Mouse (Mus musculus): ENCODE data around the gene Cysltr1. TPM values are rescaled to one million over a fixed set of nuclear protein-coding genes. Genes with fewer than 3 reads are reported as not detected.

The Cysltr1 gene
- polyA plus RNA-seq (2012; rRNA removed): 0.28 and 0.36 TPM in 2 replicates

DNA sequence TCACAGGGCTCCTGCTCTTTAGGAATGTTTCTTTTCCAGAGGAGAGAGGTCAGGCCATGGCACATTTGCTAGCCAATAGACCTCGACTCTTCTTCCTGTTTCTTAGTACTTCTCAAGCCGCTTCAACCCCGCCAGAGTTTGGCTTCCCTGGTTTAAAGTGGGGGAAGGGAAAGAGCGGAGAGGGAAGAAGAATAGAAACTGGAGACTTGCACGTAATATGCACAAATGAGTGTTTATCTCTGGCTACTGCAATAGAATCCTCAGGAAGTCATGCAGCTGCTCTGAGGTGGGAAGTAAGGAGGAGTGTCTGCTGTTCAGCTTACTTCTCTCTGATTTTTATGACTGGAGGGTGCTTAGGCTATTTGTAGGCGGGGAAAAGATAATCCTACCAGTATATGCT lies at the start of gene Cysltr1:
Cysltr1 (minus strand) TSS at position 294 of the 400 bp plus-strand sequence.
- TF ChIP-seq CTCF (IDR thresholded peaks at IDR 0.05; ENCODE audit: borderline replicate concordance, extremely low read depth, insufficient read depth, insufficient read length) (no peak), POLR2A (IDR thresholded peaks at IDR 0.05; ENCODE audit: borderline replicate concordance, extremely low read depth, insufficient read depth, insufficient read length, poor library complexity, severe bottlenecking) (no peak)

DNA sequence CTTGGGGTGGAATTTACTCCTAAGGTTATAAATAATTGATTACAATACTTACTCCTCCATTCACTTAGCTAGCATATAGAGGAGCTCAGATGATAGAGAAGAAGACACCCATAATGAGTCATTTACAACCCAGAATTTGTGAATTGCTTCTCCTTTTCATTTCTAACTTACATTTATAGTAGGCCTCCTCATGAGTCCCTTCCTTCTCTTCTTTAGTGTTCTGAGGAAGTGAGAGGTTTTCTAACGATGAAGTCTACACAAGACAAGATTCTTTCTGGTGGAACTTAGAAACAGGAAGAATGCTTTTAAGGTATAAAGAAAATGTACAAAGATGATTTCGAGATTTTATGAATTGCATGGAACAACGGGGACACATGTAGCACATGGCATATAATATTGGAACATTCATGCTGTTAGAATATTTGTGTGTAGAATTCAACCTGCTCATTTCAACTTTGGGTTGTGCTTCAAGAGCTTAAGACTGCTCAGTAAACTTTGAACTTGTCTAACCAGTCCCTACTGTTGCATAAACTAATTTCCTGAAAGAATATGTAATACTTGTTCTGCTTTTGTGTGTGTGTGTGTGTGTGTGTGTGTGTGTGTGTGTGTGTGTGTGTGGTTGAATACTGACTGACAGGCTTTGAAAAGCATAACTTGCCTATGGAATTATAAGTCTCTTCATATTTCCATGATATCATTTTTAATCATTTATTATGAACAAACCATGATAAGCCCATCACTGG lies 31.5 kb upstream of the Cysltr1 start:
- no peak for TF ChIP-seq POLR2A (IDR thresholded peaks at IDR 0.05; ENCODE audit: borderline replicate concordance, extremely low read depth, insufficient read depth, insufficient read length, poor library complexity, severe bottlenecking)
- no peak for DNase-seq (ENCODE audit: low read depth)

More for the DNA sequence above, at the start of gene Cysltr1:
- peak; percentile 3 for DNase-seq (ENCODE audit: low read depth)

DNA sequence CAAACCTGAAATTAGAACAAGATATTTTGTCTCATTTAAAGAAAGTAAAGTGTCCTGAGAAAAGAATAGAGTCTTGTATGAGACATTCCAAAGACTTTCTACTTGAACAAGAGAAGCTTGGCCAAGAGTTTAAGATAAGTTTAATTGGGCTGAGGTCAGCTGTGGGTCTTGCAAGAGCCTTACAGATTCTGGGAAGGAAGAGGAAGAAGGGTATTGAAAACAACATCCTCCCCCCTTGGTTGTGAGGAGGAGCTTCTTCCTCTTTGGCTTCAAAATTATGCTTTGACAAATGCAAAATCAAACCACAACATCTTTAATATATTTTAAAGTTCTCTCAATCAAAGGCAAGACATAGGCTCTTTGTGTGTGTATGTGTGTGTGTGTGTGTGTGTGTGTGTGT lies 30.1 kb upstream of the Cysltr1 start:
- no peak for TF ChIP-seq POLR2A (IDR thresholded peaks at IDR 0.05; ENCODE audit: borderline replicate concordance, extremely low read depth, insufficient read depth, insufficient read length, poor library complexity, severe bottlenecking)
- TF ChIP-seq CTCF (IDR thresholded peaks at IDR 0.05; ENCODE audit: borderline replicate concordance, extremely low read depth, insufficient read depth, insufficient read length): no peak
- no peak for DNase-seq (ENCODE audit: low read depth)

DNA sequence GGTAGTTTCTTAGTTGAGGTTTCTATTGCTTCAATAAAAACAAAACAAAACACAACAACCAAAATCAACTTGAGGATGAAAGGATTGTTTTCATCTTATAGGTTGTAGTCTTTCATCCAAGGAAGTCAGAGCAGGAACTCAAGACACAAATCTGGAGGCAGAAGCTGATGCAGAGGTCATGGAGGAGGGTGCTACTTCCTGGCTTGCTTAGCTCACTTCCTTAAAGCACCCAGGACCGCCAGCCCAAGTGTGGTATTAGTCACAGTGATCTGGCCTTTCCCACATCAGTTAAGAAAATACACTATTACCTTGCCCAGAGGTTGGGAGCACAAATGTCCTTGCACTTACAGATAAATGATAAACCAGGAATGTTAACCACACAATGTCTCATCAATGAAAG lies 25.0 kb upstream of the Cysltr1 start:
- TF ChIP-seq POLR2A (IDR thresholded peaks at IDR 0.05; ENCODE audit: borderline replicate concordance, extremely low read depth, insufficient read depth, insufficient read length, poor library complexity, severe bottlenecking) (no peak), CTCF (IDR thresholded peaks at IDR 0.05; ENCODE audit: borderline replicate concordance, extremely low read depth, insufficient read depth, insufficient read length) (no peak)
- DNase-seq (ENCODE audit: low read depth): no peak

DNA sequence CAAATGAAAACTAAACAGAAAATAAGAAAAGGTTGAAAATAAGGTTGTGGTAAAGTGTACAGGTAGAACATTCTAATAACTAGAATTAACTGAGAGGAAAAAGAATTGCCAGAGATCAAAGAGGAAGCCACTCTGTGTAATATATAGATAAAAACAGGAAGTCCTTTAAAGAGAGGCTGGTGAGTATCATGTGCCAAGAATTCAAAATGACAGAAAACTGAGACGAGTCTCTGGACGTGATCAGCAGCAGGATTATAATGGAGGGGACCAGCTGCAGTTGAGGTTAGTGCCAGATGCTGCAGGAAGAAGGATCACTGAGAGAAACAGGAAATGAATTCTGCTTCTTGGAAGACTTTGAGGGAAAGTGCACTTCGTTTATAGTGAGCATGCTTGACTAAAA lies 20.2 kb upstream of the Cysltr1 start:
- TF ChIP-seq CTCF (IDR thresholded peaks at IDR 0.05; ENCODE audit: borderline replicate concordance, extremely low read depth, insufficient read depth, insufficient read length) (no peak), POLR2A (IDR thresholded peaks at IDR 0.05; ENCODE audit: borderline replicate concordance, extremely low read depth, insufficient read depth, insufficient read length, poor library complexity, severe bottlenecking) (no peak)
- peak; percentile 0 for DNase-seq (ENCODE audit: low read depth)

DNA sequence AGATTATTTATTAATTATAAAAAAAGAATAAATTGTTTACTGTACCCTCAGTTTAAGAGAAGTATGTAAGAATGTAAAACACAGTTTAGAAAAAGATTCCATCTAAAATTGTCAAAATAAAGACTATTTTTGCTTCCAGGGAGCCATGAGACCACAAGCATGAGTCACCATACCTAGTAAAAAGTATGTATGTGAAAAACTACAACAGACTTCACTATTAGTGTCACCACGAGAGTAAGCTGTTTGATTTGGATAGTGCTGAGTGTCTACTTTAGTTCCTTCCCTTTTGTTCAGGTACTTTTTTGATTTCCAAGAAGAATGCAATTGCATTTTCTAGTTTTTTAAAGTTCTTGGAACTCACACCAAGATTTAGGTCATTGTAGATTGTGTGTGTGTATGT lies 19.0 kb upstream of the Cysltr1 start:
- no peak for DNase-seq (ENCODE audit: low read depth)
- TF ChIP-seq CTCF (IDR thresholded peaks at IDR 0.05; ENCODE audit: borderline replicate concordance, extremely low read depth, insufficient read depth, insufficient read length) (no peak), POLR2A (IDR thresholded peaks at IDR 0.05; ENCODE audit: borderline replicate concordance, extremely low read depth, insufficient read depth, insufficient read length, poor library complexity, severe bottlenecking) (no peak)

DNA sequence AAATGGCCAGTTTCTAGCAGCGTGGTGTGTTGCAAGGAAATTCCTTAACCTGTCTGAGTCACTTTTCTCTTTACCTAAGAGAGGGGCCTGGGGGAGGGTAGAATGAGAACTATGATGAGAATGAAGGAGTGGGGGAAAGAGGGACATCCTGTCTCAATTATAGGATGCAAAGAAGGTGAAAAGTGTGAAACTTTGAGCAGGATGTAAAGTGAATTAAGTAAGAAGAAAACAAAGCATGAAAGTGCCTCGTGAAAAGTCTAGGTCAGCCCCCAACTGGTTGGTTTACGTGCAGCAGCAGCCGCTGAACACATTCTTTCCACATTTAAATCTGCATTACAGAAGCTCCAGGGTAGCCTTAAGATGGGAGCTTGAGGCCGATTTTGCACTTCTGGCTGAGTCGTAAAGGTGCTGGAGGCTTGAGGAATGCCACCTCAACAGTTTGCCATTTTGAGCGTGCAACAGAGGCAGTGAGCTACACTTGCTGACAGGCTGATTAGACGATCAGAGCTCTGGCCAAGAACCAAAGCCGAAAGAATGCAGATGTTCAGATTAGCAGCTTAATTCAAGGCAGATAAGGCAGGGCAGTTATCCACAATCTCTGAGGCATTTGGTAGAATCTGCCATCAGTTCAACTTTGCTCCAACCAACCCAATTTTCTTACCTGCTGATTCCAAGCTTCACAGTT lies 763 bp downstream of the Cysltr1 start:
- TF ChIP-seq CTCF (IDR thresholded peaks at IDR 0.05; ENCODE audit: borderline replicate concordance, extremely low read depth, insufficient read depth, insufficient read length) (no peak), POLR2A (IDR thresholded peaks at IDR 0.05; ENCODE audit: borderline replicate concordance, extremely low read depth, insufficient read depth, insufficient read length, poor library complexity, severe bottlenecking) (no peak)
- peak; percentile 1 for DNase-seq (ENCODE audit: low read depth)

DNA sequence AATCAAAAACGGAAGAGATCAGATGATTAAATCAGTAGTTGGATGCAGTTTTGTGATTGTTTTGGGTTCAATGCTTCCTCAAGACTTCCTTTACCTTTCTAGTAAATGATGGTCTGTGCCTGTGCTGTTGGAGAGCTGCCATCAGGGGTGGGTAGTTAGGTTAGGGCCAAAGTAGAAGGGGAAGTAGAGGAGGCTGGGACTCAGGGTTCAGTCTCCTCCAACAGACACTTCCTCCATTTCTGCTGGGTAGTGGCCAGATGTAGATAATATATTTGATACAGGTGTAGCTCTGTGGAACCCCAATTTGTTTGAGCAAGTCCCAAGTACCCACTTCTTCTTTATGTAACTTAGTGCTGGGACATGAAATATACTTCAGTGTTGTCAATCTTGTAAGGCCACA lies 7.6 kb downstream of the Cysltr1 start:
- TF ChIP-seq CTCF (IDR thresholded peaks at IDR 0.05; ENCODE audit: borderline replicate concordance, extremely low read depth, insufficient read depth, insufficient read length): no peak
- TF ChIP-seq POLR2A (IDR thresholded peaks at IDR 0.05; ENCODE audit: borderline replicate concordance, extremely low read depth, insufficient read depth, insufficient read length, poor library complexity, severe bottlenecking): no peak
- DNase-seq (ENCODE audit: low read depth): no peak

DNA sequence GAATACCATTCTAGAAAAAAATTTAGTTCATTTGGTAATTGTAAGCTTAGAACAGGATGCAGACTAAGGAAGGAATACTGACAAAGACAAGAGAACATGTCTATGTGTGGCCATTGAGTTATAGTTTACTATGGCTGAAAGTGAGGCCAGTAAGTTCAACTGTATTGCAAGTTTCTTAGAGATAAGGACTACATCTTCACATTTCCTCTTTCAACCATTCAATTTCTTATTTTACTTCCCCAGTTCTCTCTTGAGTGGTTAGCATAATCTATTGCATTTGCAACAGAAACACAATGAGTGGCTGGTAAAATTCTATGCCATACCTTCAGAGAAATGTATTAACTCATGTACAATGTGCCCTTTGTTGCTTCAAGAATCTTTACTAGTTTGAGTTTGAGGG lies 9.6 kb downstream of the Cysltr1 start:
- no peak for TF ChIP-seq CTCF (IDR thresholded peaks at IDR 0.05; ENCODE audit: borderline replicate concordance, extremely low read depth, insufficient read depth, insufficient read length)
- no peak for TF ChIP-seq POLR2A (IDR thresholded peaks at IDR 0.05; ENCODE audit: borderline replicate concordance, extremely low read depth, insufficient read depth, insufficient read length, poor library complexity, severe bottlenecking)
- DNase-seq (ENCODE audit: low read depth): no peak

DNA sequence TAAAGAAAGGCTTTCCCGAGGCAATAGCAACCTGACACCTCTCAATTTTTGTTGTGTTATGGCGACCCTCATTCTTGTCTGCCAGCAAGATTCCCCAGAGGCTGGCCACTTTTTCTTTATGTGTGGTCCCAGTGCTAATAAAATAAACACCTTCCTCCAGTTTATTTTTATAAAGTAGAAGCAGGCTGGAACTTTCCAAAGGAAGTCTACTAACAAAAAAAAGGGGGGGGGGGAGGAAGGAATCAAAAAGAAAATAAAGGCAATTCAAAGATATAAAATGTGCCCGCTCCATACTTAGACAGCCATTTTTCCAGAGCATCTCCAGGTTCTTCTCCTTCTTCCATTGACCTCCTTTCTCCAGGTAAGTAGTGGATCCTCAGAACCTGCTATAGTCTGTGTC lies 20.6 kb downstream of the Cysltr1 start, which contains the start of gene Gm5127:
Gm5127 (plus strand) TSS at position 301 of the 400 bp plus-strand sequence.
- TF ChIP-seq POLR2A (IDR thresholded peaks at IDR 0.05; ENCODE audit: borderline replicate concordance, extremely low read depth, insufficient read depth, insufficient read length, poor library complexity, severe bottlenecking): no peak
- no peak for TF ChIP-seq CTCF (IDR thresholded peaks at IDR 0.05; ENCODE audit: borderline replicate concordance, extremely low read depth, insufficient read depth, insufficient read length)
- no peak for DNase-seq (ENCODE audit: low read depth)

DNA sequence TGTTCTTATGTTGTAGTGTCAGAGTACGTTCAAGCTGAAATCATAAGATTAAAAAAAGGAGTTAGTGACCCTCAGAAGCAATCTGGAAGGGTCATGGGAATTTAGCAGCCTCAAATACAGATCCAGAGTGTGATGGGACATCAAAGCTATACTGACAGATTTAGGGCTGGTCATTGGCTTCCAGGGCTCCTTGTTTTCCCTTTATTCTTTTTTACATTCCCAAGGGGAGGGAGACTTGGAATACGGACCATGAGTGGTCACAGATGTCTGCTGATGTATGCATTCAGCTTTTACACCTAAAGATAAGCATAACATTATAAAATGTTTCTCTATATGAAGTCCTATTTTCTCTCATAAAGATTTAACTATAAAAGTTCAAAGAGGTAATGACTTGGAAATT lies 21.3 kb downstream of the Cysltr1 start:
- TF ChIP-seq CTCF (IDR thresholded peaks at IDR 0.05; ENCODE audit: borderline replicate concordance, extremely low read depth, insufficient read depth, insufficient read length) (no peak), POLR2A (IDR thresholded peaks at IDR 0.05; ENCODE audit: borderline replicate concordance, extremely low read depth, insufficient read depth, insufficient read length, poor library complexity, severe bottlenecking) (no peak)
- DNase-seq (ENCODE audit: low read depth): no peak

DNA sequence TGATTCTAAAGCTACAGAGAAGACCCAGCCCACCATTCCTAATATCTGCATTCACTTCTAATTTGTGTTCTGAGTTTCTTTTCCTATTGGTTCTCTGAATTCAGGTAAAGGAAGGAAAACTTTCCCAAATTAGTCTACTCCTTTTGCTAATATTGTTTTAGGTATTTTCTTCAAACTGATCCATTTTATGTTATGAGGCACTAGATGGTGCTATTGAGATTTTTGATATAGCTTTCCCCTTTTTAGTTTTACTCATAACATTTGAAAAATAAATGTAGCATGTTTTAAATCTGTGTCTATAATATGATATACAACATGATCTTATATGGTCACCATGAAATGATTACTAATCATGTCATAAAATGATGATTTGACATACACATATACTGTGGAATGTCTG lies 23.1 kb downstream of the Cysltr1 start:
- TF ChIP-seq CTCF (IDR thresholded peaks at IDR 0.05; ENCODE audit: borderline replicate concordance, extremely low read depth, insufficient read depth, insufficient read length) (no peak), POLR2A (IDR thresholded peaks at IDR 0.05; ENCODE audit: borderline replicate concordance, extremely low read depth, insufficient read depth, insufficient read length, poor library complexity, severe bottlenecking) (no peak)
- DNase-seq (ENCODE audit: low read depth): no peak

All from brain, embryonic 14.5 days (tissue).